Mouse (Mus musculus) heart, embryonic 16.5 days (tissue): ENCODE measurements around the gene Iqcg. TPM values are rescaled to one million over a fixed set of nuclear protein-coding genes. Genes with fewer than 3 reads are reported as not detected.

Experiments
- ATAC-seq: fragments of 200-750 bp; cut with Nextera tagmentation; replicated peaks from 2 replicates; pipeline ENCODE4 v1.8.0; 2017; ENCODE audit warnings: moderate number of reproducible peaks; ENCODE audit not compliant: insufficient read depth, low FRiP score; ENCODE audit errors: extremely low read depth
- H3K27ac ChIP-seq: fragments of 300-500 bp; sonication (generic); 2 replicates; pipeline ENCODE4 v1.5.1; 2014; ENCODE audit warnings: mild to moderate bottlenecking, low read length, control low read depth, moderate library complexity
- H3K27me3 ChIP-seq: fragments of 300-500 bp; sonication (generic); 2 replicates; pipeline ENCODE4 v1.6.1; 2014; ENCODE audit warnings: low read length, mixed read lengths; ENCODE audit not compliant: control insufficient read depth, insufficient read depth
- H3K36me3 ChIP-seq: fragments of 300-500 bp; sonication (generic); 2 replicates; pipeline ENCODE4 v1.6.1; 2014; ENCODE audit not compliant: control insufficient read depth, insufficient read depth
- H3K4me1 ChIP-seq: fragments of 300-500 bp; sonication (generic); 2 replicates; pipeline ENCODE4 v1.6.1; 2014; ENCODE audit warnings: low read length, mixed read lengths; ENCODE audit not compliant: control insufficient read depth, insufficient read depth
- H3K4me2 ChIP-seq: fragments of 300-500 bp; sonication (generic); 2 replicates; pipeline ENCODE4 v1.6.1; 2014; ENCODE audit warnings: low read depth, mild to moderate bottlenecking, control low read depth, low read length
- H3K4me3 ChIP-seq: fragments of 300-500 bp; sonication (generic); 2 replicates; pipeline ENCODE4 v1.5.1; 2014; ENCODE audit warnings: mild to moderate bottlenecking, control low read depth, low read length
- H3K9ac ChIP-seq: fragments of 300-500 bp; sonication (generic); 2 replicates; pipeline ENCODE4 v1.6.1; 2014; ENCODE audit warnings: low read length, control low read depth
- H3K9me3 ChIP-seq: fragments of 300-500 bp; sonication (generic); replicated peaks from 2 replicates; pipeline ENCODE4 v1.6.1; 2016; ENCODE audit warnings: low read length; ENCODE audit not compliant: control insufficient read depth
- WGBS: fragments of 180-500 bp; shearing (Covaris S2); extraction: QIAGEN DNeasy Blood & Tissue Kit; methylation state at CpG from one replicate; pipeline ENCODE4 v1.1.7; 2014; 5-methylcytosine and 5-hydroxymethylcytosine counted together
- microRNA counts: library from miRNA; unstranded; fragments of <30 nt; microRNA quantifications from one replicate; lab custom pipeline; 2016
- microRNA-seq: library from miRNA; unstranded; fragments of <30 nt; microRNA quantifications from one replicate; pipeline ENCODE4, GENCODE M21; 2017
- polyA plus RNA-seq: library from polyadenylated mRNA; unstranded; fragments of >200 nt; fragmentation: Nextera tagmentation; extraction: Ambion mirVana; gene quantifications from 2 replicates; pipeline ENCODE4 v1.2.1, GENCODE M21; 2015

Gene Iqcg
- polyA plus RNA-seq, 1 experiment from 2014 or later, result 2.9 TPM

DNA sequence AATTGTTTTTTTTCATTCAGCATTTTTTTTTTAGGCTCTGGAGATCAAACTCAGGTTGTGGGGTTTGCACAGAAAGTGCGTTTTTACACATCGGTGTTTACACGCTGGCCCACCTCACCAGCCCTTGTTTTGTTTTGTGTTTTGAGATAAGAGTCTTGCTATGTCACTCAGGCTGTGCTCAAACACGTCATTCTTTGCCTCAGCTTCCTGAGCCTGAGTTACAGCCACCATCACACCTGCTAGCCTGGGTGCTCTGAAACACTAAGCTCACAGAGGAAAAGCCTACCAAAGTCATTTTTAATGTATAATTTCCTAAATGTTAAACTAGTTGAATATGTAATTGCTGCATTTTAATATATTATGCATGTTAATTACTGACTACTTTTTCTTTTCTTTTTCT is 74.6 kb downstream of the Iqcg start:
- H3K36me3 ChIP-seq, result peaks cover 15% of the 10 kb centered on the region
- H3K4me2 ChIP-seq, result no peak overlapping the region
- H3K4me1 ChIP-seq, result no peaks in the 10 kb centered on the region
- no peaks in the 10 kb centered on the region for H3K9me3 ChIP-seq
- 78% methylated on average over 4 of the region's 4 CpGs for WGBS
- no peaks in the 10 kb centered on the region for H3K27me3 ChIP-seq
- H3K4me3 ChIP-seq, result no peak overlapping the region
- no peak for ATAC-seq
- no peak overlapping the region for H3K27ac ChIP-seq
- H3K9ac ChIP-seq, result no peak overlapping the region

DNA sequence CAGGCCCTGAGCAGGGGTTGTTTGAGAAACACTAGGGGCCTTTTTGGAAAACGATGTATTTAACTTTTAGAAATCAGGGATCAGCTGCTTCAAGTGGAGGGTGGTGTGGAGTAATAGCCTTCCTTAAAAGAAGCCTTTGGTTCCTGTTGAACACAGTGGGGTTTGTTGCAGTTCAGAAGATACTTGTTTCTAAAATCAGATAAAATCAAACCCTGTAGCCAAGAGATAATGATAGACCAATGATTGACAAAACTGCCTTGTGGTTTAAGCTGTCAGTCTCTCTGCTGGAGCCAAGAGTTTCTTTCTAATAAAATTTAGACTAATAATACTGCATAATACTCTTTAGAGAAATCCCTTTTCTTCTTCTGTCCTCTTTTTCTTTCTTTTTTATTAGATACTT is 75.8 kb downstream of the Iqcg start:
- Histone ChIP-seq H3K4me3 (no peak overlapping the region), H3K27ac (no peak overlapping the region), H3K9ac (no peak overlapping the region), H3K4me2 (no peak overlapping the region), H3K4me1 (no peaks in the 10 kb centered on the region), H3K36me3 (peaks cover 19% of the 10 kb centered on the region), H3K27me3 (no peaks in the 10 kb centered on the region), H3K9me3 (no peaks in the 10 kb centered on the region)
- no peak for ATAC-seq
- 89% methylated on average over 1 of the region's 1 CpGs for WGBS

DNA sequence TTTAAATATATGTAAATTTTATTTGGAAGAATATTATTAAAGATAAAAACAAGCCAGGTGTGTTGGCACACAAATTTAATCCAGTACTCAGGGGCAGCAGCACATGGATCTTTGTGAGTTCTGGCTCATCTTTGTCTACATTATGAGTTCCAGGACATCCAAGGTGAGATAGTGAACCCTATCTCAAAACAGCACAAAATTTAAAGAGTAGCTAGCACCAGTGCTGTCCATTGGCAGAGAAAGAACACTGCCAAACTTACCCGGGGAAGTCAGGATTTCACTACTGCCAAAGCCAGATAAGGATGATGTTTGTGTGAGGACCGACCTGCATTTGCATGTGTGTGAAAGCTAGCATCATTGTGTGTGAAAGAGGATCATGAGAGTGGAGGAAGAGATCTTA is 83.0 kb downstream of the Iqcg start:
- H3K36me3 ChIP-seq, result peaks cover 15% of the 10 kb centered on the region

GRCm38 (mm10) chr16:32972535-32972934 is 83.5 kb downstream of the Iqcg start:
- no peaks in the 10 kb centered on the region for H3K9me3 ChIP-seq
- no peak for ATAC-seq
- H3K9ac ChIP-seq, result no peak overlapping the region
- no peak overlapping the region for H3K4me3 ChIP-seq
- no peaks in the 10 kb centered on the region for H3K4me1 ChIP-seq
- no peaks in the 10 kb centered on the region for H3K27me3 ChIP-seq
- no peak overlapping the region for H3K27ac ChIP-seq
- 70% methylated on average over 5 of the region's 5 CpGs for WGBS
- H3K4me2 ChIP-seq, result no peak overlapping the region
- H3K36me3 ChIP-seq, result peaks cover 15% of the 10 kb centered on the region

More for the DNA sequence above, 83.0 kb downstream of the Iqcg start:
- no peak overlapping the region for H3K4me3 ChIP-seq
- no peaks in the 10 kb centered on the region for H3K4me1 ChIP-seq
- H3K27ac ChIP-seq, result no peak overlapping the region
- H3K27me3 ChIP-seq, result no peaks in the 10 kb centered on the region
- WGBS, result 50% methylated on average over 2 of the region's 2 CpGs
- no peak for ATAC-seq
- no peaks in the 10 kb centered on the region for H3K9me3 ChIP-seq
- H3K4me2 ChIP-seq, result no peak overlapping the region
- no peak overlapping the region for H3K9ac ChIP-seq

MicroRNAs encoded within 50 kb of the gene (microRNA counts, 519-probe panel; counts per million panel counts)
- not detected for microRNA mmu-miR-1947 (lab: Ali Mortazavi, UCI)

Small RNA genes lying within 50 kb of the gene (microRNA-seq; reads per million reads assigned to microRNA genes)
- not detected for gene Gm22231
- 4.3 reads per million, percentile 16 among the genes with 10 or more reads in this experiment for gene Mir1947

Other genes starting within 250 kb of the Iqcg start
- not detected in 2 replicates for gene Smbd1, start 245.7 kb downstream of the Iqcg start, polyA plus RNA-seq
- gene Fyttd1, start 178.7 kb downstream of the Iqcg start, polyA plus RNA-seq, result 116 and 119 TPM in 2 replicates
- 32.7 and 33.2 TPM in 2 replicates for gene Rubcn, start 178.5 kb downstream of the Iqcg start, polyA plus RNA-seq
- 15.0 and 16.8 TPM in 2 replicates for gene Lrch3, start 142.1 kb downstream of the Iqcg start, polyA plus RNA-seq
- gene Rpl35a, start 235 bp upstream of the Iqcg start, polyA plus RNA-seq, result 500 and 510 TPM in 2 replicates
- gene Lmln, start 6.3 kb upstream of the Iqcg start, polyA plus RNA-seq, result 1.8 and 2.0 TPM in 2 replicates
- gene Osbpl11, start 128.9 kb upstream of the Iqcg start, polyA plus RNA-seq, result 14.4 and 14.5 TPM in 2 replicates
- gene Snx4, start 195.2 kb upstream of the Iqcg start, polyA plus RNA-seq, result 75.4 and 88.7 TPM in 2 replicates